Mouse (Mus musculus) kidney, postnatal 14 days (tissue): Measurements from ENCODE around the gene Zfp119a.

Experiments
- DNase-seq: peaks from one replicate; pipeline ENCODE4 v3.0.0; 2022; ENCODE audit warnings: mixed read lengths

The Zfp119a gene

DNA sequence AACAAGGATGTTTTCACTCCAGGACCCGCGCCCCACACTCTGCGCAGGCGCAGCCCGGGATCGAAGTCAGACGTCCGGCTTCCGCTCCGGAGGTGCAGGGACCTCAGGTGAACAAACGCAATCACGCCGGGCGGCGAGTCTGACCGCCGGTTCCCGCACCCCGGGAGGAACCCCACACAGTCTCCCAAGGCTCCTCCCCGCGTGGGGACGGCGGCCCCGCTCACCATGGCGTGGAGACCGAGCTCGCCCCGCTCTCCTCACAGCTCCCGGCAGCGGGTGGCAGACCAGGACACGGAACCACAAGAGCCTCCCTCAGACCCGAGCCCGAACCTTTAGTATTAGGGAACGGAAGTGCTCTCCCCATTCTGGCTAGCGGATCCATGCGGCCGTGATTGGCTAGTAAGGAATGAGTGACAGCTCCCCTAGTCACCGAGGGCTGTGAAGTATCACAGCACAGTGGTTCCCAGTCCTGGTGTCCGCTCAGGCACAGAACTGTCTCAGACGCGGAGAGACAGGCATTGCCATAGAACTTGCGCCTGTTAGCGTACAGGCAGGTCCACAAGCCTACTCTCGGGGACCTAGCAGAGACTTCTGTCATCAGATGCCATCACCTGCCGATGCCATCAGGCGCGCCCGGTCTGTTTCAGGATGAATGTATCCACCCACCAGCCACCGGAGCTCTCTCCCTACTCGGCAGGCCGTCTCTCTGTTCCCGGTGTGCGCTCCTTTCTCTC lies at the start of gene Zfp119a:
Gene Zfp119a, minus strand, starts transcription at position 295 of the 734 bp plus-strand sequence.
- peak; percentile 86 for DNase-seq

DNA sequence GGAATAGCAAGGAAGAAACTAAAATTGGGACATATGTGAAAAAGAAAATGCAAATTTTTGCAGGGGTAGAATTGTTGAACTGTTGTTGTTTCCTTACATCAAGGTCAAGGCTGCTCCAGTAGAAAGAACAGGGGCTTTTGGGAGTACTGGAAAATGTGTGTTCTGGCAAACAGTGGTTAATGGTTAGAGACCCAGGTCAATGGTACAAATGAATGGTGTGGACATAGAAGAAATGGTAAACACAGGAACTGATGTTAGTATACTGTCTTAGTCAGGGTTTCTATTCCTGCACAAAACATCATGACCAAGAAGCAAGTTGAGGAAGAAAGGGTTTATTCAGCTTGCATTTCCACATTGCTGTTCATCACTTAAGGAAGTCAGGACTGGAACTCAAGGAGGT lies 27.9 kb upstream of the Zfp119a start:
- DNase-seq = no peak

DNA sequence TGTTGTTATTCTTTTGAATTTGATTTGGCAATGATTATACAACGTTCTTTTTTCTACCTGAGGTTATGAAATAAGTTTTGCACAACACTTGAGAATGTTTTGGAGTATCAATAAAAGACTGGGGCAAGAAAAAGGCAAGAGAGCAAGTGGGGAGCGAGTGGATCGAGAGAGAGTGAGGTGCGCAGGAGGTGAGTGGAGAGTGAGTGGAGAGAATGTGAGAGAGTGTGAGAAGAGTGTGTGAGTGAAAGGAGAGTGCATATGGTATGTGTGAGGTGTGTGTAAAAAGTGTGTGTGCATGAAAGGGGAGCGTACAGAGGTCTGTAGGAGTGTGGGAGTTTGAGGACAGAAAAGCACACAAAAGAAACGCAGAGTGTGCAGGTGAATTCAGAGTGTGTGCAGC lies 25.4 kb upstream of the Zfp119a start:
- DNase-seq = peak; percentile 2

DNA sequence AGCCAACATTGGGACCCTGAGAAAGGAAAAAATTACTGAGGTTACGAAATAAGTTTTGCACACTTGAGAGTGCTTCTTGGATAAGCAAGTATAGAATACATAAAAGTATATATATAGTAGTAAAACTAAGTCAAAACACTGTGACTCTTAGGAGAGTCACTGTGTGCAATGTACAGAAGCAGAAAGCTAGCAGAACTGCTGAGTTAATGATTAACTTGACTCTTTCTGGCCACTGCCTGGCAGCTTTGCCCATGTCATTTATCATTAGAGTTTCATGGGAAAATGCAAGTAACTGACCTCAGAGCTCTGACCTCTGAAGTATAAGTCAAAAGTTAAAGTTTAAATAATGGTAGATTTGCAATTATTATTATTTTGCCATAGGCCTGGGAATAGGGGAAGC lies 25.0 kb upstream of the Zfp119a start:
- peak; percentile 57 for DNase-seq

DNA sequence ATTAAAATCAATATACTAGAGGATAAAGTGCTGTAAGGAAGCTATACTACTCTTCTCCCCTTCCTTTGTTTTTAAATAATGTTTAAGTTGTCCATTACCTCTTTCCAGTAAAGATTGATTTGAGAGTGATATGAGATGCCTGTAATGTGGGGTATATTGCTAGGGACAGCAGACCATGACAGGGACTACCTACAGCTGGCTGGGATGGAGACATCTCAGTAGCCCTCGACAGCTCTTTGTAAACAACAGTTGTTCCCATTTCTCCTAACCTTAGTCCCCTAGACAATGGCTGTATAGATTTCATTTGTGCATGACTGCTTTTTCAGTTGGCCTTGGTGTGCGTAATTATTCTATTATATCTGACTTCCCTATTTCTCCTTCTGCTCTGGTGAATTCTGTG lies 24.4 kb upstream of the Zfp119a start:
- no peak for DNase-seq

DNA sequence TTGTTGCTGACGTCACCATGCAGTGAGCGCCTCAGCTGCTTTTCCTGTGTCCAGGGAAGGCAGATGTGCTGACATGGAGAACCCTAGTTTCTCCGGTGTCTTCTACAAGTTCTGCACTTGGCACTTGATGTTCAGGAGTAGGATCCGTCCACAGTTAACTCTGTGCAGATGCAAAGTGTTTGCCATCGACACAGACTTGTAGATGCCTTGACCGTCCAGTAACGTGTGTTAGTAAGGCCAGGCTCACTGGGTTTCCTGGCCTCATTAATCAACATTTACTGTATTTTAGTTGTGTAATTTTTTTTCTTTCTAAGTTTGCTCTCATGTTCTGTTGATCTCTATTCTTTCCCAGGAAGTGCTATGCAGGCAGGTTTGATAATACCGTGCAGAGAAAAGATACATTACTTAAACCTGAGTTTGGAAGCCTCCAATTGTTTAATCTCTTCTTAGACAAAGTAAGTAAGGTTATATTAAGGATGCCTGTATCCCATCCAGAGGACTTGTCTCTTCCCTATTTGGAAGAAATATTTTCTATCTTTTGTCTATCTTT lies 13.8 kb upstream of the Zfp119a start:
- DNase-seq = peak; percentile 48

DNA sequence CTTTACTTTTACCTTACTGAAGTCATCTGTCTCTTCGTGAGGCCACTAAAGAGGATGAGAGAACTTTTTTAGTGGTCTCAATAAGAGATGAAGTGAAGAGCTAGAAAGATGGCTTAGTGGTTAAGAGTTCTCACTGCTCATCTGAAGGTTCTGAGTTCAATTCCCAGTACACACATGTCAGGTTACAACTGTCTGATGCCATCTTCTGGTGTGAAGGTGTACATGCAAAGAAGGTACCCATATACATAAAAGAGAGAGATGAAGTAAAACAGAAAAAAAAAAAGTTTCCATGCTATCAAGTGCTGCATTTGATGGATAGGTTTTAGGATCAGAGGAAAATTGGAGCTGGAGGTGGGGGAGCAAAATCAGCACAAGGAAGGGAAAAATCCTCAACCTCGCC lies 6.2 kb upstream of the Zfp119a start:
- no peak for DNase-seq

DNA sequence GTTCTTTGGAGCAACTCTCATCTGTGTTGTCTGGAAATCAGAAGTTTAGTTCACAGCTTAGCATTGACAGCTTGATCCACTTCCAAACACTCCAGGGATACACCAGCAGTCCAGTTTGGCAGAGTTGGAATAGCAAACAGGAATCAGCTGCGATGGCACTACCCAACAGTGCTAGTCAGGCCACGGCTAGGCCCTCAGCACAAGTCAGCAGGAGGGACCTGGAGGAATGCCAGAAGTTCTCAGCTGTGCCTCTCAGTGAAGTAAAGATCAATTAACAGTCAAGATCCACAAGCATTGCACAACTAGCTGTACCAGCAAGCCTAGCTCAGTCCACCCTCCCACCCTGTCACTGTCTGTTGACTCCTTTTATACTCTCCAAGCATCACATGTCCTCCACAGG lies 4.9 kb upstream of the Zfp119a start:
- DNase-seq = no peak

DNA sequence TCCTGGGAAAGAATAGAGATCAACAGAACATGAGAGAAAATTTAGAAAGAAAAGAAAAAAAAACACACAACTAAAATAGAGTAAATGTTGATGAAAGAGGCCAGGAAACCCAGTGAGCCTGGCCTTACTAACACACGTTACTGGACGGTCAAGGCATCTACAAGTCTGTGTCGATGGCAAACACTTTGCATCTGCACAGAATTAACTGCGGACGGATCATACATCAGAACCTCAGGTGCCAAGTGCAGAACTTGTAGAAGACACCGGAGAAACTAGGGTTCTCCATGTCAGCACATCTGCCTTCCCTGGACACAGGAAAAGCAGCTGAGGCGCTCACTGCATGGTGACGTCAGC lies 471 bp downstream of the Zfp119a start:
- DNase-seq = peak; percentile 12

DNA sequence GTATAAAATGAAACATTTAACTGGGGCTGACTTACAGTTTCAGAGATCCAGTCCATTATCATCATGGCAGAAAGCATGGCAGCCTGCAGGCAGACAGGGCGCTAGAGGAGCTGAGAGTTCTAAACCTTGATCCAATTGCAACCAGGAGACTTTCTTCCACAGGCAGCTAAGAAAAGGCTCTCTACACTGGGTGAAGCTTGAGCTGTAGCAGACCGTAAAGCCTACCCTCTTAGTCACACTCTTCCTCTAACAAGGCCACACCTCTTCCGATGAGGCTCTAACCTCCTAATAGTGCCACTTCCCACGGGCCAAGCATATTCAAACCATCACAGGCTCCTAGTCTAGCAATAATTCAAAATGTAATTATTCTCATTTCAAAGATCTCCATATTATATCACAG lies 1.5 kb downstream of the Zfp119a start:
- no peak for DNase-seq

DNA sequence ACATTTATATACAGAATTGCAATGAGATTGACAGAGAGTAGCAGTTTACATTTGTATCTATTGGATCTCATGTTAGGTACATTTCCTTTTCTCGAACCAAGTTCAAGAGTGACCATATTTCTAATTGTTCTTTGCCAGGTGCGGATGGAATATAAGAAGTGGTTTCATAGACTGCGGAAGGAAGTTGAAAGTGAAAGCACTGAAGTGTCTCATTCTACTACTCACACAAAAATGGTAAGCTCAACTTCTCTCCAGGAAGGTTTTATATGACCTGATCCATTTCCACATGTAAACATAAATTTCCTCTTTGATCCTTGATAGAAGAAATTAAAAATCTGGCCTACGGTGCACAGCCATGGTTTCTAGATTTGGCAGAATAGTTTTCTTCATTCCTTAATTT lies 35.7 kb downstream of the Zfp119a start:
- no peak for DNase-seq

DNA sequence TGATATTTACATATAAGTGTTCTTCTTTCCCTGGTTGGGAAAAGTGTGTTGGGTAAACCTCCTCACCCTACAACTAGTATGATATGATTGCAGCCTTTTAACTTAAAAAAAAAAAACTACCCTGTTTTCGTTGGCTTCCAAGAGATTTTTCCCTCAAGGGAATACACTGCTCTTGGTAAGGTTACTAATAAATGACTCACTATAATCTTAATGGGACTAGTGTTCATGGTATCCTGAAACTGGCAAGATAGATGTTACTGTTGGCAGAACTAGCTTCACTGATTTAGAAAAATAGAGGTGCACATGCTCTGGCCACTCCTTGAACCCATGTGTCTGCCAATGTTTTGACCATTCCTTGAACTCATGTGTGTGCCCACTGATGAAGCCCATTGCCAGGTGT lies 57.2 kb downstream of the Zfp119a start:
- DNase-seq = no peak

DNA sequence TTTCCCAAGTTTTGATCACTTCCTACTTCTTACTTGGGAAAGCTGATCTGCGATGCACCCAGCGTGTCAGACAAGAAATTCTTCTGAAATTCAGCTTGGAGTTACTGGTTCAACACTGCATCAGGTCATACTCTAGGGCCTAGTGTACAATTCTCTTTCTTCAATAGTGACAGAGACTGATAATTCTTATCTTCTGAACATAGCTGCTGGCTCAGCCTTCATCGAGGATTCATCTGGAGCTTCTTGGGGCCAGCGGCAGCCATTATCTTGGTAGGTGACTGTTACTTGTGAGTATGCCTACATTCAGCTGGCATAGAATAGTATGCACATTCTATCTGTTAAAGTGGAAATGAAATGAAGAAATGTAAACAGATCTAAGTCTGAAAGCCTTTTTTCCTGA lies 61.9 kb downstream of the Zfp119a start:
- DNase-seq = no peak
